In genomic region chr16:17451541-17452372, GRCm38 (mm10) we compare ENCODE assay signal across 8 mouse cellular contexts. TPM values are rescaled to one million over a fixed set of nuclear protein-coding genes. Genes with fewer than 3 reads are reported as not detected.
DNase-seq lines count a peak whose midpoint lies in the region; ATAC-seq lines count a peak whose summit lies in the region.

TSS of gene Crkl (plus strand) at chr16:17451987.

- under 1% methylated on average over 62 of the region's 63 CpGs for WGBS in intestine, embryonic 14.5 days

- no peaks in the 10 kb centered on the region for H3K9me3 ChIP-seq in intestine, embryonic 14.5 days (ENCODE audit: control insufficient read depth, low read length)

- H3K36me3 ChIP-seq in intestine, embryonic 14.5 days (ENCODE audit: control insufficient read depth, insufficient read depth, low read length) = peaks cover 15% of the 10 kb centered on the region

- intact Hi-C loops in left cerebral cortex, postnatal 14 days (cut with DNase I) = no loop called here

- H3K4me1 ChIP-seq in intestine, embryonic 14.5 days (replicated peaks; ENCODE audit: control insufficient read depth, insufficient read depth, low read length) = peaks cover 13% of the 10 kb centered on the region

- H3K4me2 ChIP-seq in intestine, embryonic 14.5 days (ENCODE audit: low read length) = peak within 1 kb of the TSS; percentile 67

- H3K4me3 ChIP-seq in intestine, embryonic 14.5 days (ENCODE audit: low read depth, low read length) = peak within 1 kb of the TSS; percentile 97

- H3K9ac ChIP-seq in intestine, embryonic 14.5 days (ENCODE audit: low read length) = peak within 1 kb of the TSS; percentile 87

- no peaks in the 10 kb centered on the region for H3K27me3 ChIP-seq in intestine, embryonic 14.5 days (replicated peaks; ENCODE audit: control insufficient read depth, insufficient read depth, low read length)

- ATAC-seq in intestine, embryonic 14.5 days (replicated peaks; ENCODE audit: low FRiP score, low TSS enrichment, low read depth) = peak; percentile 96

- peak; percentile 98 to 100 for DNase-seq in adrenal gland, adult (ENCODE audit: inconsistent age in 2 of 2, low spot score in 1 of 2)
- DNase-seq in embryo, embryonic 10.5 days (ENCODE audit: low spot score) = peak; percentile 100
- DNase-seq in gastrocnemius, postnatal 25 days = peak; percentile 97
- DNase-seq in intestine, embryonic 14.5 days (ENCODE audit: low spot score) = peak; percentile 97
- DNase-seq in left cerebral cortex, postnatal 14 days (ENCODE audit: low spot score in 2 of 2) = peak; percentile 97 to 98
- peak; percentile 99 for DNase-seq in mesoderm, embryonic 11.5 days (ENCODE audit: low read depth, low spot score)
- peak; percentile 95 for DNase-seq in right cerebral cortex, postnatal 36 days (ENCODE audit: low spot score in 2 of 2)
- peak; percentile 98 for DNase-seq in yolk sac, embryonic 10.5 days (ENCODE audit: low spot score)

- H3K27ac ChIP-seq in intestine, embryonic 14.5 days (ENCODE audit: low read depth) = peak within 1 kb of the TSS; percentile 93

RNA-seq across cellular contexts. Expression of gene Crkl, which starts in this region (rescaled TPM):
- 10 to 100 TPM; 19.2 to 21.6 TPM for total RNA-seq in gastrocnemius, postnatal 25 days (2021)
- polyA plus RNA-seq in intestine, embryonic 14.5 days (2014; fragmentation: Nextera tagmentation; extraction: Ambion mirVana) = 54.7 and 56.4 TPM in 2 replicates
- 10 to 100 TPM; 27.0 to 34.0 TPM for total RNA-seq in left cerebral cortex, postnatal 14 days (2021)

Comparison
In these comparisons a context has a peak if more than half of its experiments do, and no peak if none do; other contexts are left out.
1. Peak in every context shown above with its lines: DNase-seq, ATAC-seq, H3K4me3 ChIP-seq and H3K27ac ChIP-seq.